Mouse (Mus musculus): ENCODE measurements around the gene Dyx1c1. TPM values are rescaled to one million over a fixed set of nuclear protein-coding genes. Genes with fewer than 3 reads are reported as not detected.
A peak's percentile ranks its signal among the peaks of the same experiment; 100 is the strongest.

Gene Dyx1c1
- total and polyA plus RNA-seq, 2 experiments from 2014 or later = 0.51 TPM; not detected in 1

DNA sequence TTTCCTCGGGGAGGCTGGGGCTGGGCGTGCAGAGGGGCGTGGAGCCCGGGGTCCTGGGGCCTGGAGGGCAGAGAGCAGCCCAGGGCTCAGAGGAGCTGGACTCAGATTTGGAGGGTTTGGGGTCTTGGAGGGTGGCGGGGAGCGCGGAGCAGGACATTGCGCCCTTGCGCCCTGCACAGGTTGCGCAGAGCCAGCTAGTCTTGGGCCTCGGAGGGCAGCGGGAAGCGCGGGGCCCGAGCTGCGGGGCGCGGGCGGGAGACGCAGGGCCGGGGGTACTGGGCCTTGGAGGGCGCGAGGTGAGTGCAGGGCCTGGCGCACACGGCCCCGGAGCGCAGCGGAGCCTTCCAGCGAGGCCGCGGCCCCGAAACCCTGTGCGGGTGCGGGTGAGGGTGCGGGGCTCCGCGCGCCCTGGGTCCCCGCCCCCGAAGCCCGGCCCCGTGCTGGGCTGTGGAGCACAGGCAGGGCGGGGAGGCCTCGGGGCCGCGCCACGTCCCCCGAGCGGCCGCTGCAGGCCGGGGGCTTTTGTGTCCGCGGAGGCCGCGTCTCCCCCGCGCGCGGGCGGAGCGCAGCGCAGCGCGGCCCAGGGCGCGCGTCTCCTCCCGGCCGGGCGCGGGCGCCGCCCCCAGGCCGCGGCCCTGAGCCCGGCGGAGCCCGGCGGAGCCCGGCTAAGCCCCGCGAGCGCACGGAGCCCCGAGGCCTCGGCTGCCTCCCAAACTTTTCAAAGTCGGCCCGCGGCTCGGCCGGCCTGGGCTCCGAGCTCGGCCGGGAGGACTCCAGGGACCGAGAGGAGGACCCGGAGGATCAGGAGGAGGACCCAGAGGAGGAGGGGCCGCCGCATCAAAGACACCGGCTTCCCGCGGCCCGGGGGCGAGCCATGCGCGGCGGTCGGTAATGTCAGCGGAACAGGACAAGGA, 33.3 kb upstream of the Dyx1c1 start, which contains the start of gene Pygo1:
Pygo1 (plus strand) TSS at position 625 of the 914 bp plus-strand sequence.
- DNase-seq (ENCODE audit: low spot score) (peak; percentile 23), ATAC-seq (ENCODE audit: insufficient read depth, low read depth) (peak; percentile 74)
- Histone ChIP-seq H3K27ac (ENCODE audit: low read depth) (peak within 1 kb of the TSS; percentile 21; the same call in 1 of the 2 replicates), H3K4me1 (ENCODE audit: control insufficient read depth, insufficient read depth) (no peaks in the 10 kb centered on the region), H3K9ac (replicated peaks; ENCODE audit: low read depth, low read length) (peak within 1 kb of the TSS; percentile 72), H3K4me3 (ENCODE audit: low read depth, low read length) (peak within 1 kb of the TSS; percentile 67), H3K9me3 (replicated peaks; ENCODE audit: control insufficient read depth, low read length) (no peaks in the 10 kb centered on the region), H3K36me3 (replicated peaks; ENCODE audit: control insufficient read depth, insufficient read depth, low read length) (no peaks in the 10 kb centered on the region), H3K27me3 (ENCODE audit: control insufficient read depth, insufficient read depth, low read length) (0 out of 2 replicates have a peak, but pooled peaks cover 6% of the 10 kb centered on the region), H3K4me2 (ENCODE audit: low read depth, low read length) (peak within 1 kb of the TSS; percentile 80)
- TF ChIP-seq CTCF (IDR thresholded peaks at IDR 0.05; ENCODE audit: low read depth) (no peak), EP300 (IDR thresholded peaks at IDR 0.05; ENCODE audit: low read depth) (no peak)
- WGBS = 0% methylated on average over 64 of the region's 108 CpGs

DNA sequence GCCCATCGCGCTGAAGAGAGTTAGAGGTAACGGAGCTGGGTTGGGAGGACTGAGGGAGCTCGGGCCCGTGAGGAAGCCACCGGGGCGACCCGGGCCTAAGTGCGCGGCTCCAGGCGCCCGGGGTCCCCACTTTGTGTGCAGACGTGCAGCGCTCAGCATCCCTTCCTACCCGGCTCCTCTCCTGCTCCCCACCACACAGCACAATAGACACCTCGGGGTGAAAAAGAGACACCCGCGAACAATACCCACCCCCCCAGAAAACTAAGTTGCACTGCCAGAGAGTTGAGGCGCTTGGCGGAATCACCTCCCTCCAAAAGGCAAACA, 32.7 kb upstream of the Dyx1c1 start:
- ATAC-seq (ENCODE audit: insufficient read depth, low read depth) = no peak; the same call in 1 of the 2 replicates
- peak overlapping the region; percentile 21; the same call in 1 of the 2 replicates for H3K27ac ChIP-seq (ENCODE audit: low read depth)
- H3K27me3 ChIP-seq (ENCODE audit: control insufficient read depth, insufficient read depth, low read length) = 0 out of 2 replicates have a peak, but pooled peaks cover 6% of the 10 kb centered on the region
- peak overlapping the region; percentile 72 for H3K9ac ChIP-seq (replicated peaks; ENCODE audit: low read depth, low read length)
- H3K4me3 ChIP-seq (ENCODE audit: low read depth, low read length) = peak overlapping the region; percentile 67
- peak overlapping the region; percentile 80 for H3K4me2 ChIP-seq (ENCODE audit: low read depth, low read length)
- H3K4me1 ChIP-seq (ENCODE audit: control insufficient read depth, insufficient read depth) = no peaks in the 10 kb centered on the region
- no peak for DNase-seq (ENCODE audit: low spot score)
- TF ChIP-seq EP300 (IDR thresholded peaks at IDR 0.05; ENCODE audit: low read depth) = no peak
- TF ChIP-seq CTCF (IDR thresholded peaks at IDR 0.05; ENCODE audit: low read depth) = no peak
- H3K9me3 ChIP-seq (replicated peaks; ENCODE audit: control insufficient read depth, low read length) = no peaks in the 10 kb centered on the region
- no peaks in the 10 kb centered on the region for H3K36me3 ChIP-seq (replicated peaks; ENCODE audit: control insufficient read depth, insufficient read depth, low read length)
- 4% methylated on average over 20 of the region's 20 CpGs for WGBS

DNA sequence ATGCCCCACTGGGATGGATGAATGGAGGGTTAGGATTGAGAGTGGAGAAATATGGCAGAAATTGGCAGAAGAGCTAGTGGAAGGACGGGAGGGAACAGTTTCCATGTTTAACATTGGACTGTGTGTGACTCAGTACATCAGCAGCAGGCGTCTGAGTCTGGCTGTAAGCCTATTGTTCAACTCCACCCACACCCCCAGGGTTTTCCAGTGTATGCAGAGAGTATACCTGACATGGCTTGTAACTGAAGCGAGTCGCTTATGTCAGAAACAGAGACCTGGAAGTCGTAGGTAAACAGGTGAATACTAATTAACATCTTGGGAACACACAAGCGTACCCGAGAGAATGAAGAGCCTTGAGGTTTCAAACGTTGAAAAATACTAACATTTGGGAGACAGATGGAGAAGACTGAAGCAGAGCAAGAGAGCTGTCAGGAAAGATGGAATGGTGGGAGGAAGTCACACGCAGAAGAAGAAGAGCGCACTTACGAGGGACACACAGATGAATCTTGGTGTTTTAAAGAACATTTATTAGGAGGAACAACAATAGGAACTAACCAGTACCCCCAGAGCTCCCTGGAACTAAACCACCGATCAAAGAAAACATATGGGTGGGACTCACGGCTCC, 27.3 kb upstream of the Dyx1c1 start:
- Histone ChIP-seq H3K9me3 (replicated peaks; ENCODE audit: control insufficient read depth, low read length) (no peaks in the 10 kb centered on the region), H3K27ac (ENCODE audit: low read depth) (no peak overlapping the region), H3K36me3 (replicated peaks; ENCODE audit: control insufficient read depth, insufficient read depth, low read length) (no peaks in the 10 kb centered on the region), H3K27me3 (ENCODE audit: control insufficient read depth, insufficient read depth, low read length) (0 out of 2 replicates have a peak, but pooled peaks cover 6% of the 10 kb centered on the region), H3K9ac (replicated peaks; ENCODE audit: low read depth, low read length) (no peak overlapping the region), H3K4me1 (ENCODE audit: control insufficient read depth, insufficient read depth) (no peaks in the 10 kb centered on the region), H3K4me3 (ENCODE audit: low read depth, low read length) (no peak overlapping the region), H3K4me2 (ENCODE audit: low read depth, low read length) (no peak overlapping the region)
- WGBS = 74% methylated on average over 13 of the region's 13 CpGs
- no peak for ATAC-seq (ENCODE audit: insufficient read depth, low read depth)
- no peak for TF ChIP-seq EP300 (IDR thresholded peaks at IDR 0.05; ENCODE audit: low read depth)
- no peak for TF ChIP-seq CTCF (IDR thresholded peaks at IDR 0.05; ENCODE audit: low read depth)
- no peak for DNase-seq (ENCODE audit: low spot score)

DNA sequence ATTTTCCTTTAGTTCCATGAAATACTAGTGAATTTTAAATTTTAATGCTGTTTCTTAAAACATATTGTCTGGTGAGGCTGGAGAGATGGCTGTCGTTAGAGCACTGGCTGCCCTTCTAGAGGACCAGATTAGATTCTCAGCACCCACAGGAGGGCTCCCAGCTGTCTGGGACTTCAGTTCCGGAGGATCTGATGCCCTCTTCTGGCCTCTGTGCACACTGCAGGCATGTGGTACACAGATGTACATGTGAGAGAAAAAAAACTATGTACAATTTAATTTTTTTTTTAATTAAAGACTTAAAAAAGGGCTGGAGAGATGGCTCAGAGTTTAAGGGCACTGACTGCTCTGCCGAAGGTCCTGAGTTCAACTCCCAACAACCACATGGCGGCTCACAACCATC, 23.3 kb upstream of the Dyx1c1 start:
- Histone ChIP-seq H3K4me1 (ENCODE audit: control insufficient read depth, insufficient read depth) (no peaks in the 10 kb centered on the region), H3K9ac (replicated peaks; ENCODE audit: low read depth, low read length) (no peak overlapping the region), H3K4me3 (ENCODE audit: low read depth, low read length) (no peak overlapping the region), H3K36me3 (replicated peaks; ENCODE audit: control insufficient read depth, insufficient read depth, low read length) (no peaks in the 10 kb centered on the region), H3K27ac (ENCODE audit: low read depth) (no peak overlapping the region), H3K27me3 (ENCODE audit: control insufficient read depth, insufficient read depth, low read length) (no peaks in the 10 kb centered on the region), H3K4me2 (ENCODE audit: low read depth, low read length) (no peak overlapping the region), H3K9me3 (replicated peaks; ENCODE audit: control insufficient read depth, low read length) (no peaks in the 10 kb centered on the region)
- no peak for TF ChIP-seq CTCF (IDR thresholded peaks at IDR 0.05; ENCODE audit: low read depth)
- TF ChIP-seq EP300 (IDR thresholded peaks at IDR 0.05; ENCODE audit: low read depth) = no peak
- DNase-seq (ENCODE audit: low spot score) (no peak), ATAC-seq (ENCODE audit: insufficient read depth, low read depth) (no peak)
- WGBS = 86% methylated on average over 4 of the region's 4 CpGs

DNA sequence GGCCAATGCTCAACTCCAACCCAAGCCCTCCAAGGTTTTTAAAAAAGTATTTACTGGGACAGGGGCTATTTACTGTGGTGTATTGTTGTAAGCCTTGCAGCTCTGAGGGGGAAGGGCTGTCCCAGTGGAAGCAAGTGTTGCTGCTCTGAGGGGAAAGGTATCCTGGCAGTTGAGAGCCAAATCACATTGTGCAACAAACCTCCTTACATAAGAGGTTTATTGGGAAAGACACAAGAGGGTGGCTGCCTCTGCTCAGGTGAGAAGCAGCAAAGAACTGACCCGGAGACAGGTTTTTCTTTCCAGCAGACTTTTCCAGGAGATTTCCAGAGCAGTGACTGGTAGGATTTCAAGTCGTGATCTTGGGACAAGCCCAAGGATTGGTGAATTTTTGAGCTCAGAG, 22.3 kb upstream of the Dyx1c1 start:
- Histone ChIP-seq H3K9me3 (replicated peaks; ENCODE audit: control insufficient read depth, low read length) (no peaks in the 10 kb centered on the region), H3K4me3 (ENCODE audit: low read depth, low read length) (no peak overlapping the region), H3K27ac (ENCODE audit: low read depth) (no peak overlapping the region), H3K4me2 (ENCODE audit: low read depth, low read length) (no peak overlapping the region), H3K9ac (replicated peaks; ENCODE audit: low read depth, low read length) (no peak overlapping the region), H3K27me3 (ENCODE audit: control insufficient read depth, insufficient read depth, low read length) (no peaks in the 10 kb centered on the region), H3K36me3 (replicated peaks; ENCODE audit: control insufficient read depth, insufficient read depth, low read length) (no peaks in the 10 kb centered on the region), H3K4me1 (ENCODE audit: control insufficient read depth, insufficient read depth) (no peaks in the 10 kb centered on the region)
- ATAC-seq (ENCODE audit: insufficient read depth, low read depth) (no peak), DNase-seq (ENCODE audit: low spot score) (no peak)
- TF ChIP-seq CTCF (IDR thresholded peaks at IDR 0.05; ENCODE audit: low read depth) = no peak
- TF ChIP-seq EP300 (IDR thresholded peaks at IDR 0.05; ENCODE audit: low read depth) = no peak
- 75% methylated on average over 2 of the region's 2 CpGs for WGBS
